Mouse (Mus musculus): ENCODE measurements around the gene Mettl3.
A peak's percentile ranks its signal among the peaks of the same experiment; 100 is the strongest.

Mettl3 gene

GRCm38 (mm10) chr14:52295558-52296264 is 9.2 kb downstream of the Mettl3 start:
- DNase-seq (ENCODE audit: low read depth, low spot score): no peak

GRCm38 (mm10) chr14:52284191-52284590 is 20.7 kb downstream of the Mettl3 start:
- DNase-seq (ENCODE audit: low read depth, low spot score): no peak

DNA sequence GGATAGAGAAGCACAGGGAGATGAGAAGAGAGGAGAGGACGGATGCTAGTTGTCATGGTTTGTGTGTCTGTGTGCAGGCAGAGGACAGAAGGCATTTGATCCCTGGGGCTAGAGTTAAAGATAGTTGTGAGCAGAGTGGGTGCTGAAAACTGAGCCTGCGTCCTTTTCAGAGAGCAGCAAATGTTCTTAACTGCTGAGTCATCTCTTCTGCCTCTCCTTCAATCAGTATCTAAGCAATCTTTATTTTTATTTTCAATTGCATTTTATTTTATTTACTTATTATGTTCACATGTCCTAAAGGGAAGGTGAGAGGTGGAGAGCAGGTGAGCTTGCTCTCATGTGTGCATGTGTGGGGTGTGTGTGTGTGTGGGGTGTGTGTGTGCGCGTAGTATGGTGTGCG is 21.3 kb downstream of the Mettl3 start:
- DNase-seq (ENCODE audit: low read depth, low spot score): no peak

GRCm38 (mm10) chr14:52279747-52280120 is 25.2 kb downstream of the Mettl3 start:
- no peak for DNase-seq (ENCODE audit: low read depth, low spot score)

- DNase-seq (ENCODE audit: low read depth, low spot score): peak; percentile 100
These were observed 25.8 kb downstream of the Mettl3 start, which contains the start of the genes Tox4 and Rab2b for GRCm38 (mm10) chr14:52278932-52279746. Tox4 (plus strand) TSS chr14:52279146. Rab2b (minus strand) TSS chr14:52279545.

- DNase-seq (ENCODE audit: low read depth, low spot score): no peak
These were observed 27.7 kb downstream of the Mettl3 start for GRCm38 (mm10) chr14:52277210-52277609.

DNA sequence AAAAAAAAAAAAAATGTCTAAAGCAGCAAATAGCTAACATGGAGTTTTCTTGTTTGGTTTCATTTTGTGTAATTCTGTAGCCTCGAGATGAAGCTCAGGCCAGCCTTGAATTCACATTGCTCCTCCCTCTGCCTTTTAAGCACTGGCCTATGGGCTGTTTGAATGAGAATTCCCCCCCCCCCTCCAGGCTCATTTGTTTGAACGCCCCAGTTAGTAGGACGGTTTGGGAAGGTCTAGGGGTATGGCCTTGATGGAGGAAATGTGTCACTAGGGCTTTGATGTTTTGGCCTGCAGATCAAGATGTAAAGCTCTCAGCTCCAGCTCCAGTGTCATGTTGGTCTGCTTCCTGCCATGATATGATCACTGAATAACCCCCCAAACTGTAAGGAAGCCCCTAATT is 32.1 kb downstream of the Mettl3 start:
- no peak for DNase-seq (ENCODE audit: low read depth, low spot score)

- peak; percentile 98 for DNase-seq (ENCODE audit: low read depth, low spot score)
These were observed 47.3 kb downstream of the Mettl3 start, which contains the start of gene Chd8 for GRCm38 (mm10) chr14:52257484-52258213. Chd8 (minus strand) TSS chr14:52257780.

GRCm38 (mm10) chr14:52256311-52257175 is 48.4 kb downstream of the Mettl3 start:
- DNase-seq (ENCODE audit: low read depth, low spot score): peak; percentile 29

DNA sequence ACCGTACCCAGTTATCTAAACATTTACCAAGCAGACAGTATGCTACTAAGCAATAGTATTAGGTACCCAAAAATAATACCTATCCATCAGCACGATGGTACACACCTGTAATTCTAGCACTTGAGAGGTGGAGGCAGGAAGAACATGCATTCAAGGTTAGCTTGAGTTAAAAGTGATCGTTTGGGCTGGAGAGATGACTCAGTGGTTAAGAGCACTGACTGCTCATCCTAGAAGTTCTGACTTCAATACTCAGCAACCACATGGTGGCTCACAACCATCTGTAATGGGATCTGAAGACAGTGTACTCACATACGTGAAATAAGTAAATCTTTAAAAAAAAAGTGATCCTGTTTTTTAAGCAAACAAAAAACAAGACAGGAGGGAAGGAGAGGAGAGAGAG is 58.8 kb downstream of the Mettl3 start:
- DNase-seq (ENCODE audit: low read depth, low spot score): no peak

Data from telencephalon, adult 2 months (tissue).